Mouse (Mus musculus) midbrain, embryonic 11.5 days (tissue): Measurements from ENCODE around the gene Mycn. TPM values are rescaled to one million over a fixed set of nuclear protein-coding genes. Genes with fewer than 3 reads are reported as not detected.

ENCODE experiments used
- ATAC-seq: fragments of 200-750 bp; cut with Nextera tagmentation; 2 replicates; pipeline ENCODE4 v1.8.0; 2017; ENCODE audit warnings: moderate TSS enrichment, moderate library complexity; ENCODE audit not compliant: low FRiP score
- DNase-seq: peaks from one replicate; pipeline ENCODE4 v3.0.0; 2015; ENCODE audit warnings: low spot score; ENCODE audit errors: missing footprints
- H3K27ac ChIP-seq: fragments of 300-500 bp; sonication (generic); 2 replicates; pipeline ENCODE4 v1.5.1; 2014; ENCODE audit warnings: low read depth, low read length
- H3K27me3 ChIP-seq: fragments of 300-500 bp; sonication (generic); 2 replicates; pipeline ENCODE4 v1.6.1; 2014; ENCODE audit warnings: mild to moderate bottlenecking, low read length, moderate library complexity, mixed read lengths; ENCODE audit not compliant: control insufficient read depth, insufficient read depth
- H3K36me3 ChIP-seq: fragments of 300-500 bp; sonication (generic); 2 replicates; pipeline ENCODE4 v1.6.1; 2014; ENCODE audit warnings: mild to moderate bottlenecking, low read length, moderate library complexity, mixed read lengths; ENCODE audit not compliant: control insufficient read depth, insufficient read depth
- H3K4me1 ChIP-seq: fragments of 300-500 bp; sonication (generic); 2 replicates; pipeline ENCODE4 v1.6.1; 2014; ENCODE audit warnings: low read length; ENCODE audit not compliant: control insufficient read depth, insufficient read depth
- H3K4me2 ChIP-seq: fragments of 300-500 bp; sonication (generic); 2 replicates; pipeline ENCODE4 v1.6.1; 2014; ENCODE audit warnings: mild to moderate bottlenecking, moderate library complexity
- H3K4me3 ChIP-seq: fragments of 300-500 bp; sonication (generic); 2 replicates; pipeline ENCODE4 v1.5.1; 2014; ENCODE audit warnings: low read depth, low read length
- H3K9ac ChIP-seq: fragments of 300-500 bp; sonication (generic); 2 replicates; pipeline ENCODE4 v1.6.1; 2014; ENCODE audit warnings: low read length
- H3K9me3 ChIP-seq: fragments of 300-500 bp; sonication (generic); 2 replicates; pipeline ENCODE4 v1.6.1; 2016; ENCODE audit warnings: low read length; ENCODE audit not compliant: control insufficient read depth
- WGBS: fragments of 180-500 bp; shearing (Covaris S2); extraction: QIAGEN DNeasy Blood & Tissue Kit; methylation state at CpG from one replicate; pipeline ENCODE4 v1.1.7; 2014; 5-methylcytosine and 5-hydroxymethylcytosine counted together
- polyA plus RNA-seq: library from polyadenylated mRNA; unstranded; fragments of >200 nt; fragmentation: Nextera tagmentation; extraction: Ambion mirVana; gene quantifications from 2 replicates; pipeline ENCODE4 v1.2.1, GENCODE M21; 2014

Mycn gene
- polyA plus RNA-seq, 1 experiment from 2014 or later = 99.1 TPM

GRCm38 (mm10) chr12:12943288-12943687 is 1.6 kb upstream of the Mycn start:
- peak overlapping the region; percentile 78; the same call in 1 of the 2 replicates for H3K9ac ChIP-seq
- WGBS = 4% methylated on average over 6 of the region's 6 CpGs
- ATAC-seq (no peak), DNase-seq (peak; percentile 93)
- no peaks in the 10 kb centered on the region; the same call in 1 of the 2 replicates for H3K36me3 ChIP-seq
- no peaks in the 10 kb centered on the region for H3K27me3 ChIP-seq
- H3K9me3 ChIP-seq = no peaks in the 10 kb centered on the region
- H3K4me3 ChIP-seq = no peak overlapping the region
- no peak overlapping the region for H3K27ac ChIP-seq
- no peak overlapping the region; the same call in 1 of the 2 replicates for H3K4me2 ChIP-seq
- H3K4me1 ChIP-seq = peaks cover 7% of the 10 kb centered on the region; the same call in 1 of the 2 replicates

DNA sequence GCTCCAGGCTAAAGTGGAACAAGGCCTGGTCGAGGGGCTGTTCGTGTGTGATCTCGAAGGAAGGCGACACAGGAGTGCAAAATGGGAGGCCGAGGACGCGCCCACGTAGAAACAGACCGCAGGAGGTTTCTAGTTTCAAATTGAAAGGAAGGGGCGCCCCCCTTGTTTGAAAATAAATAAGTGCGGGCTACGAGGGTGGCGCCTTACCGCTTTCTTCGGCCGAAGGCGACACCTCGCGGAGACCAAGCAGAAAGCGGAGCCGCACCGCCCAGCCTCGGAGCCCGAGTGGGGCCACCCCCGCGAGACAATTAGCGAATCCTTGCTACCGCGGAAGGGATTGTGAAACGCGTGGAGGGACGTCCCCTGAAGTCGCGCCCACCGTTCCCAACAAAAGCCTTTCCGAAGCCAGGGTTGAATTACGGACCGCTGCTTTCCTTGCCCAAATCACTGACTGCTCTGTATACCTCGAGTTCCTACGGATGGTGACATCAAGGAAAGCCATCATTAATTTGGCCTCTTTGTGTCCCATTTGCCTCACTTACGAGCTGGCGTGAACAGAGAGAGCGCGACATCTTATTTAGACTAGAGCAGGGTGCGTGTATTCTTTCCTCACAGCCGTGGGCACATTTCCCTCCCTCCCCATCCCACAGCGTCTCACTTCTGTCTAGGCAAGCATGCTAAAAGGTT is 793 bp upstream of the Mycn start:
- H3K27me3 ChIP-seq = no peaks in the 10 kb centered on the region
- H3K36me3 ChIP-seq = peaks cover 1% of the 10 kb centered on the region; the same call in 1 of the 2 replicates
- peak overlapping the region; percentile 91 for H3K27ac ChIP-seq
- H3K9ac ChIP-seq = peak overlapping the region; percentile 78
- peaks cover 12% of the 10 kb centered on the region; the same call in 1 of the 2 replicates for H3K4me1 ChIP-seq
- peak overlapping the region; percentile 73 for H3K4me3 ChIP-seq
- ATAC-seq = peak; percentile 63
- peak; percentile 98 for DNase-seq
- no peaks in the 10 kb centered on the region for H3K9me3 ChIP-seq
- peak overlapping the region; percentile 94 for H3K4me2 ChIP-seq
- WGBS = under 1% methylated on average over 47 of the region's 47 CpGs

- Histone ChIP-seq H3K4me1 (peaks cover 23% of the 10 kb centered on the region), H3K9ac (peak overlapping the region; percentile 93), H3K4me2 (peak overlapping the region; percentile 94), H3K4me3 (peak overlapping the region; percentile 73), H3K27ac (peak overlapping the region; percentile 91), H3K9me3 (no peaks in the 10 kb centered on the region), H3K27me3 (no peaks in the 10 kb centered on the region), H3K36me3 (peaks cover 11% of the 10 kb centered on the region; the same call in 1 of the 2 replicates)
- ATAC-seq (peak; percentile 5), DNase-seq (no peak)
- 0% methylated on average over 20 of the region's 20 CpGs for WGBS
Measured at GRCm38 (mm10) chr12:12941129-12941504, 597 bp downstream of the Mycn start.

GRCm38 (mm10) chr12:12940466-12941128 is 1.1 kb downstream of the Mycn start:
- H3K4me3 ChIP-seq = peak overlapping the region; percentile 73
- peak; percentile 97 for DNase-seq
- ATAC-seq = peak; percentile 13
- peaks cover 23% of the 10 kb centered on the region for H3K4me1 ChIP-seq
- H3K27me3 ChIP-seq = no peaks in the 10 kb centered on the region
- peak overlapping the region; percentile 93 for H3K9ac ChIP-seq
- under 1% methylated on average over 12 of the region's 13 CpGs for WGBS
- no peaks in the 10 kb centered on the region for H3K9me3 ChIP-seq
- H3K4me2 ChIP-seq = peak overlapping the region; percentile 94
- peaks cover 13% of the 10 kb centered on the region; the same call in 1 of the 2 replicates for H3K36me3 ChIP-seq
- H3K27ac ChIP-seq = peak overlapping the region; percentile 91

- no peak for ATAC-seq
- no peaks in the 10 kb centered on the region for H3K27me3 ChIP-seq
- peak overlapping the region; percentile 93 for H3K9ac ChIP-seq
- peak overlapping the region; percentile 94 for H3K4me2 ChIP-seq
- peak; percentile 96 for DNase-seq
- peaks cover 17% of the 10 kb centered on the region; the same call in 1 of the 2 replicates for H3K36me3 ChIP-seq
- H3K27ac ChIP-seq = peak overlapping the region; percentile 91
- no peaks in the 10 kb centered on the region for H3K9me3 ChIP-seq
- H3K4me1 ChIP-seq = peaks cover 23% of the 10 kb centered on the region
- H3K4me3 ChIP-seq = peak overlapping the region; percentile 73
- WGBS = under 1% methylated on average over 69 of the region's 69 CpGs
Measured at GRCm38 (mm10) chr12:12939581-12940465, 1.9 kb downstream of the Mycn start.

DNA sequence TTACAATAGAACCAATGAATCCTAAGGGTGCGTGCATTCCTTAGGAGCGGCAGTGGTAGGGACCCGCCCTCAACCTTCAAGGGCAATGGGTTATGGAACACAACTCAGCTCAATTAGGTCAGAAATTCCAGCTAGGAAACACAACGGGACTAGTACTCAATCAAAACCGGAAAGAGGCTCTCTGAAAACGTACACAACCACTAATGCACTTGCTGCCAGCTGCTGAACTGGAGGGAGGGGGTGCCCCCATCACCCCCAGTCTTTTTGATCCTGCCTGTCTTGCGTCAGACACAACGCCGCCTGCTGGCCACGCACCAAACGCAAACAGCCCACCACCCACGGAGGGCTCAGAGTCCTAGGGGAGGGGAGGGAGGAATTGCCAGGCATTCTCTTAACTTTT is 2.9 kb downstream of the Mycn start:
- Histone ChIP-seq H3K9me3 (no peaks in the 10 kb centered on the region), H3K4me3 (peak overlapping the region; percentile 73), H3K4me2 (peak overlapping the region; percentile 94), H3K4me1 (peaks cover 23% of the 10 kb centered on the region), H3K27me3 (no peaks in the 10 kb centered on the region), H3K36me3 (peaks cover 17% of the 10 kb centered on the region; the same call in 1 of the 2 replicates), H3K9ac (peak overlapping the region; percentile 93), H3K27ac (peak overlapping the region; percentile 91)
- ATAC-seq = 0 out of 2 replicates have a peak, but pooled peaks have one; percentile 6
- DNase-seq = peak; percentile 98
- under 1% methylated on average over 12 of the region's 12 CpGs for WGBS

GRCm38 (mm10) chr12:12938361-12938760 is 3.4 kb downstream of the Mycn start:
- H3K27ac ChIP-seq = peak overlapping the region; percentile 91
- peaks cover 17% of the 10 kb centered on the region; the same call in 1 of the 2 replicates for H3K36me3 ChIP-seq
- H3K27me3 ChIP-seq = no peaks in the 10 kb centered on the region
- ATAC-seq = no peak
- no peak for DNase-seq
- 4% methylated on average over 7 of the region's 7 CpGs for WGBS
- H3K9me3 ChIP-seq = no peaks in the 10 kb centered on the region
- H3K4me2 ChIP-seq = peak overlapping the region; percentile 94
- H3K9ac ChIP-seq = peak overlapping the region; percentile 93
- peaks cover 23% of the 10 kb centered on the region for H3K4me1 ChIP-seq
- H3K4me3 ChIP-seq = peak overlapping the region; percentile 73

DNA sequence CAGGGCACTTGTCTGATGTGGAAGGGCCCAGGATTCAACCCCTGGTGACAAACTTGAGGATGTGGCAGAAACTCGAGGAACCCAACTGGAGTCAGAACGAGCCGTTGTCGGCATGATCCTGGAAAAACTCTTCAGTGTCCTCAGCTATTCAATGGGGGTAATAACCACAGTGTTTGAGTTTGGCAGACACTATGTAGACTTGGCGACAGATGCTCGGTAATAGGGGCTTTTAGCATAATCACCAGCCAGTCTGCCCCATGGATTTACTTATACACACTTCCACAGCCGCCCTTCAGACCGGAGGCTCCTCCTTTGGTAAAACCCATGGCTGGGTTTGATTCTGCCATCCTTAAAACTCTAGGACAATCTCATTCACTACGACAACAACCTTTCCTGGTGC is 4.0 kb downstream of the Mycn start:
- Histone ChIP-seq H3K9ac (peak overlapping the region; percentile 93), H3K36me3 (peaks cover 17% of the 10 kb centered on the region; the same call in 1 of the 2 replicates), H3K4me1 (peaks cover 18% of the 10 kb centered on the region), H3K9me3 (no peaks in the 10 kb centered on the region), H3K27ac (peak overlapping the region; percentile 91), H3K4me3 (peak overlapping the region; percentile 73), H3K4me2 (peak overlapping the region; percentile 94), H3K27me3 (no peaks in the 10 kb centered on the region)
- WGBS = 25% methylated on average over 9 of the region's 9 CpGs
- no peak for ATAC-seq
- peak; percentile 89 for DNase-seq
